Mouse (Mus musculus): ENCODE data around the gene Spaca4. TPM values are rescaled to one million over a fixed set of nuclear protein-coding genes. Genes with fewer than 3 reads are reported as not detected.

Spaca4 gene
- polyA plus RNA-seq, 1 experiment = not detected

- H3K4me1 ChIP-seq (ENCODE audit: control insufficient read depth, insufficient read depth, low read length) = peaks cover 4% of the 10 kb centered on the region; the same call in 1 of the 2 replicates
- peak; percentile 95 for TF ChIP-seq CTCF (IDR thresholded peaks at IDR 0.05; ENCODE audit: control insufficient read depth, insufficient read depth, low read length)
- no peak for TF ChIP-seq POLR2A (IDR thresholded peaks at IDR 0.05; ENCODE audit: borderline replicate concordance, control insufficient read depth, low read depth, low read length)
- 42% methylated on average over 14 of the region's 14 CpGs for WGBS
- no peak overlapping the region for H3K4me3 ChIP-seq (replicated peaks; ENCODE audit: control insufficient read depth, low read depth, low read length)
- H3K27ac ChIP-seq (ENCODE audit: control insufficient read depth, insufficient read depth, low read depth, low read length, poor library complexity) = 0 out of 2 replicates have a peak overlapping the region, but pooled peaks have one; percentile 5
These were observed 43.2 kb downstream of the Spaca4 start for GRCm38 (mm10) chr7:45682144-45683126.

GRCm38 (mm10) chr7:45681046-45681736 lies 44.4 kb downstream of the Spaca4 start:
- H3K4me3 ChIP-seq (replicated peaks; ENCODE audit: control insufficient read depth, low read depth, low read length) = no peak overlapping the region
- no peak for TF ChIP-seq POLR2A (IDR thresholded peaks at IDR 0.05; ENCODE audit: borderline replicate concordance, control insufficient read depth, low read depth, low read length)
- no peak for TF ChIP-seq CTCF (IDR thresholded peaks at IDR 0.05; ENCODE audit: control insufficient read depth, insufficient read depth, low read length)
- peak overlapping the region; percentile 31 for H3K27ac ChIP-seq (ENCODE audit: control insufficient read depth, insufficient read depth, low read depth, low read length, poor library complexity)
- peaks cover 4% of the 10 kb centered on the region; the same call in 1 of the 2 replicates for H3K4me1 ChIP-seq (ENCODE audit: control insufficient read depth, insufficient read depth, low read length)
- WGBS = 30% methylated on average over 8 of the region's 8 CpGs

GRCm38 (mm10) chr7:45679966-45680621 lies 45.5 kb downstream of the Spaca4 start:
- no peak overlapping the region for H3K27ac ChIP-seq (ENCODE audit: control insufficient read depth, insufficient read depth, low read depth, low read length, poor library complexity)

GRCm38 (mm10) chr7:45678513-45678912 lies 47.1 kb downstream of the Spaca4 start:
- whole genome bisulfite sequencing = 81% methylated on average over 14 of the region's 14 CpGs
- no peak overlapping the region for H3K27ac ChIP-seq (ENCODE audit: control insufficient read depth, insufficient read depth, low read depth, low read length, poor library complexity)
- TF ChIP-seq POLR2A (IDR thresholded peaks at IDR 0.05; ENCODE audit: borderline replicate concordance, control insufficient read depth, low read depth, low read length) (no peak), CTCF (IDR thresholded peaks at IDR 0.05; ENCODE audit: control insufficient read depth, insufficient read depth, low read length) (no peak)
- H3K4me3 ChIP-seq (replicated peaks; ENCODE audit: control insufficient read depth, low read depth, low read length) = no peak overlapping the region
- peaks cover 4% of the 10 kb centered on the region; the same call in 1 of the 2 replicates for H3K4me1 ChIP-seq (ENCODE audit: control insufficient read depth, insufficient read depth, low read length)

More at GRCm38 (mm10) chr7:45679966-45680621, 45.5 kb downstream of the Spaca4 start:
- 79% methylated on average over 14 of the region's 14 CpGs for WGBS
- Histone ChIP-seq H3K4me3 (replicated peaks; ENCODE audit: control insufficient read depth, low read depth, low read length) (no peak overlapping the region), H3K4me1 (ENCODE audit: control insufficient read depth, insufficient read depth, low read length) (peaks cover 4% of the 10 kb centered on the region; the same call in 1 of the 2 replicates)
- TF ChIP-seq POLR2A (IDR thresholded peaks at IDR 0.05; ENCODE audit: borderline replicate concordance, control insufficient read depth, low read depth, low read length) = no peak
- no peak for TF ChIP-seq CTCF (IDR thresholded peaks at IDR 0.05; ENCODE audit: control insufficient read depth, insufficient read depth, low read length)

- 75% methylated on average over 7 of the region's 7 CpGs for WGBS
- Histone ChIP-seq H3K4me3 (replicated peaks; ENCODE audit: control insufficient read depth, low read depth, low read length) (no peak overlapping the region), H3K27ac (ENCODE audit: control insufficient read depth, insufficient read depth, low read depth, low read length, poor library complexity) (no peak overlapping the region), H3K4me1 (ENCODE audit: control insufficient read depth, insufficient read depth, low read length) (peaks cover 4% of the 10 kb centered on the region; the same call in 1 of the 2 replicates)
- TF ChIP-seq CTCF (IDR thresholded peaks at IDR 0.05; ENCODE audit: control insufficient read depth, insufficient read depth, low read length) = no peak
- no peak for TF ChIP-seq POLR2A (IDR thresholded peaks at IDR 0.05; ENCODE audit: borderline replicate concordance, control insufficient read depth, low read depth, low read length)
These were observed 47.9 kb downstream of the Spaca4 start for GRCm38 (mm10) chr7:45677627-45678295.

Other genes starting within 250 kb of the Spaca4 start
- gene Tulp2, start 243.9 kb downstream of the Spaca4 start, polyA plus RNA-seq (2011; ENCODE audit: insufficient read depth, insufficient read length, low replicate concordance, missing spikeins) = 1.3 TPM in 1 of 2 replicates, not detected in the other
- not detected in 2 replicates for gene Gm45808, start 239.0 kb downstream of the Spaca4 start, polyA plus RNA-seq (2011; ENCODE audit: insufficient read depth, insufficient read length, low replicate concordance, missing spikeins)
- 2.7 and 4.8 TPM in 2 replicates for gene Dhdh, start 237.0 kb downstream of the Spaca4 start, polyA plus RNA-seq (2011; ENCODE audit: insufficient read depth, insufficient read length, low replicate concordance, missing spikeins)
- 69.3 and 71.9 TPM in 2 replicates for gene Nucb1, start 215.4 kb downstream of the Spaca4 start, polyA plus RNA-seq (2011; ENCODE audit: insufficient read depth, insufficient read length, low replicate concordance, missing spikeins)
- 356 and 801 TPM in 2 replicates for gene Ppp1r15a, start 199.5 kb downstream of the Spaca4 start, polyA plus RNA-seq (2011; ENCODE audit: insufficient read depth, insufficient read length, low replicate concordance, missing spikeins)
- 2.1 and 8.9 TPM in 2 replicates for gene Plekha4, start 199.5 kb downstream of the Spaca4 start, polyA plus RNA-seq (2011; ENCODE audit: insufficient read depth, insufficient read length, low replicate concordance, missing spikeins)
- 5.7 TPM in 1 of 2 replicates, not detected in the other for gene Hsd17b14, start 170.9 kb downstream of the Spaca4 start, polyA plus RNA-seq (2011; ENCODE audit: insufficient read depth, insufficient read length, low replicate concordance, missing spikeins)
- gene Bcat2, start 155.7 kb downstream of the Spaca4 start, polyA plus RNA-seq (2011; ENCODE audit: insufficient read depth, insufficient read length, low replicate concordance, missing spikeins) = 35.7 and 58.4 TPM in 2 replicates
- gene Fgf21, start 110.3 kb downstream of the Spaca4 start, polyA plus RNA-seq (2011; ENCODE audit: insufficient read depth, insufficient read length, low replicate concordance, missing spikeins) = not detected in 2 replicates
- gene Fut1, start 108.5 kb downstream of the Spaca4 start, polyA plus RNA-seq (2011; ENCODE audit: insufficient read depth, insufficient read length, low replicate concordance, missing spikeins) = not detected in 2 replicates
- gene Izumo1, start 104.0 kb downstream of the Spaca4 start, polyA plus RNA-seq (2011; ENCODE audit: insufficient read depth, insufficient read length, low replicate concordance, missing spikeins) = 1.1 TPM in 1 of 2 replicates, not detected in the other
- 5.9 and 6.0 TPM in 2 replicates for gene Rasip1, start 98.3 kb downstream of the Spaca4 start, polyA plus RNA-seq (2011; ENCODE audit: insufficient read depth, insufficient read length, low replicate concordance, missing spikeins)
- gene Mamstr, start 85.8 kb downstream of the Spaca4 start, polyA plus RNA-seq (2011; ENCODE audit: insufficient read depth, insufficient read length, low replicate concordance, missing spikeins) = 1.00 TPM in 1 of 2 replicates, not detected in the other
- not detected in 2 replicates for gene Fut2, start 59.4 kb downstream of the Spaca4 start, polyA plus RNA-seq (2011; ENCODE audit: insufficient read depth, insufficient read length, low replicate concordance, missing spikeins)
- not detected in 2 replicates for gene Ntn5, start 41.8 kb downstream of the Spaca4 start, polyA plus RNA-seq (2011; ENCODE audit: insufficient read depth, insufficient read length, low replicate concordance, missing spikeins)
- gene Sec1, start 31.4 kb downstream of the Spaca4 start, polyA plus RNA-seq (2011; ENCODE audit: insufficient read depth, insufficient read length, low replicate concordance, missing spikeins) = not detected in 2 replicates
- 4.4 TPM in 1 of 2 replicates, not detected in the other for gene Car11, start 26.0 kb downstream of the Spaca4 start, polyA plus RNA-seq (2011; ENCODE audit: insufficient read depth, insufficient read length, low replicate concordance, missing spikeins)
- gene Dbp, start 20.7 kb downstream of the Spaca4 start, polyA plus RNA-seq (2011; ENCODE audit: insufficient read depth, insufficient read length, low replicate concordance, missing spikeins) = 8.6 and 19.3 TPM in 2 replicates
- gene Rpl18, start 10.4 kb downstream of the Spaca4 start, polyA plus RNA-seq (2011; ENCODE audit: insufficient read depth, insufficient read length, low replicate concordance, missing spikeins) = 845 and 916 TPM in 2 replicates
- gene Sphk2, start 7.8 kb downstream of the Spaca4 start, polyA plus RNA-seq (2011; ENCODE audit: insufficient read depth, insufficient read length, low replicate concordance, missing spikeins) = 12.9 and 24.4 TPM in 2 replicates
- 1.1 TPM in 1 of 2 replicates, not detected in the other for gene Fam83e, start 4.6 kb downstream of the Spaca4 start, polyA plus RNA-seq (2011; ENCODE audit: insufficient read depth, insufficient read length, low replicate concordance, missing spikeins)
- not detected in 2 replicates for gene Lmtk3, start 57.9 kb upstream of the Spaca4 start, polyA plus RNA-seq (2011; ENCODE audit: insufficient read depth, insufficient read length, low replicate concordance, missing spikeins)
- gene Sult2b1, start 58.9 kb upstream of the Spaca4 start, polyA plus RNA-seq (2011; ENCODE audit: insufficient read depth, insufficient read length, low replicate concordance, missing spikeins) = 2.4 TPM in 1 of 2 replicates, not detected in the other
- gene Cyth2, start 88.8 kb upstream of the Spaca4 start, polyA plus RNA-seq (2011; ENCODE audit: insufficient read depth, insufficient read length, low replicate concordance, missing spikeins) = 30.7 and 64.7 TPM in 2 replicates
- 2.6 TPM in 1 of 2 replicates, not detected in the other for gene Kcnj14, start 99.0 kb upstream of the Spaca4 start, polyA plus RNA-seq (2011; ENCODE audit: insufficient read depth, insufficient read length, low replicate concordance, missing spikeins)
- gene Grwd1, start 105.1 kb upstream of the Spaca4 start, polyA plus RNA-seq (2011; ENCODE audit: insufficient read depth, insufficient read length, low replicate concordance, missing spikeins) = 6.9 and 13.9 TPM in 2 replicates
- gene Kdelr1, start 147.0 kb upstream of the Spaca4 start, polyA plus RNA-seq (2011; ENCODE audit: insufficient read depth, insufficient read length, low replicate concordance, missing spikeins) = 47.0 and 69.2 TPM in 2 replicates
- gene Grin2d, start 152.6 kb upstream of the Spaca4 start, polyA plus RNA-seq (2011; ENCODE audit: insufficient read depth, insufficient read length, low replicate concordance, missing spikeins) = 0.97 and 2.5 TPM in 2 replicates
- gene Syngr4, start 170.9 kb upstream of the Spaca4 start, polyA plus RNA-seq (2011; ENCODE audit: insufficient read depth, insufficient read length, low replicate concordance, missing spikeins) = not detected in 2 replicates
- 3.6 and 9.6 TPM in 2 replicates for gene Tmem143, start 171.1 kb upstream of the Spaca4 start, polyA plus RNA-seq (2011; ENCODE audit: insufficient read depth, insufficient read length, low replicate concordance, missing spikeins)
- gene Emp3, start 195.6 kb upstream of the Spaca4 start, polyA plus RNA-seq (2011; ENCODE audit: insufficient read depth, insufficient read length, low replicate concordance, missing spikeins) = 53.4 and 121 TPM in 2 replicates
- gene Ccdc114, start 198.3 kb upstream of the Spaca4 start, polyA plus RNA-seq (2011; ENCODE audit: insufficient read depth, insufficient read length, low replicate concordance, missing spikeins) = 1.7 and 5.7 TPM in 2 replicates

All from bone marrow, adult 2 months (tissue).